Comparison of ENCODE assay signal across 26 mouse cellular contexts in genomic region chr1:134226739-134227138, GRCm38 (mm10). TPM values are rescaled to one million over a fixed set of nuclear protein-coding genes. Genes with fewer than 3 reads are reported as not detected.
"Had no signal": no experiment of that assay in that cellular context is flagged by ENCODE, and none has a peak within 500 bp of the region (broad histone marks: within the 10 kb centered on the region; RNA-seq: fewer than 3 reads in every experiment).

No protein-coding gene starts in this region.

- H3K27me3 ChIP-seq: limb, embryonic 15.5 days; lung, embryonic 15.5 days; midbrain, embryonic 13.5 days; neural tube, embryonic 13.5 days had no signal

- H3K9ac ChIP-seq: limb, embryonic 12.5 days; limb, embryonic 15.5 days; liver, embryonic 14.5 days; liver, postnatal 0 days; lung, embryonic 15.5 days; midbrain, embryonic 13.5 days; neural tube, embryonic 13.5 days had no signal

- ATAC-seq: liver, postnatal 0 days; midbrain, embryonic 13.5 days; midbrain, embryonic 16.5 days had no signal

- H3K4me1 ChIP-seq: limb, embryonic 15.5 days; midbrain, embryonic 13.5 days; neural tube, embryonic 13.5 days had no signal

- H3K9me3 ChIP-seq: limb, embryonic 12.5 days; limb, embryonic 15.5 days; lung, embryonic 15.5 days; megakaryocyte, embryonic 14.5 days; midbrain, embryonic 10.5 days; midbrain, embryonic 13.5 days; neural tube, embryonic 13.5 days had no signal

- H3K4me2 ChIP-seq: limb, embryonic 12.5 days; limb, embryonic 15.5 days; liver, embryonic 11.5 days; lung, embryonic 15.5 days; midbrain, embryonic 13.5 days; neural tube, embryonic 13.5 days had no signal

- DNase-seq: kidney, adult 9 months; kidney, postnatal 14 days; kidney, postnatal 4 days; left cerebral cortex, postnatal 4 days; liver, postnatal 0 days; lung, postnatal 10 days; lung, postnatal 36 days; retina, postnatal 1 day; thymus, postnatal 25 days had no signal

- H3K27ac ChIP-seq: limb, embryonic 12.5 days; limb, embryonic 15.5 days; liver, embryonic 14.5 days; lung, embryonic 15.5 days; midbrain, embryonic 10.5 days; midbrain, embryonic 13.5 days; neural tube, embryonic 13.5 days had no signal

- H3K4me3 ChIP-seq: limb, embryonic 12.5 days; limb, embryonic 15.5 days; lung, embryonic 15.5 days; megakaryocyte, embryonic 14.5 days; midbrain, embryonic 10.5 days; midbrain, embryonic 13.5 days; myocyte; neural tube, embryonic 13.5 days had no signal

- H3K36me3 ChIP-seq: limb, embryonic 12.5 days; limb, embryonic 15.5 days; lung, embryonic 15.5 days; midbrain, embryonic 10.5 days; midbrain, embryonic 13.5 days; neural tube, embryonic 13.5 days had no signal

RNA-seq across cellular contexts. Expression of gene Adora1, which starts 8.5 kb away (rescaled TPM):
- total RNA-seq: monocyte, adult 5-6 weeks; neutrophil, adult 5-6 weeks had no signal

RNA-seq across cellular contexts. Expression of gene Mybph, which starts 33.5 kb away (rescaled TPM):
- total RNA-seq: layer of hippocampus, adult 18-20 months; left cerebral cortex, postnatal 14 days; monocyte, adult 5-6 weeks; neutrophil, adult 5-6 weeks had no signal
- polyA plus RNA-seq: liver, postnatal 0 days; spleen, adult 2 months; urinary bladder, adult 2 months had no signal
